Mouse (Mus musculus) kidney, adult 2 months (tissue): ENCODE results near the gene Zdhhc11. TPM values are rescaled to one million over a fixed set of nuclear protein-coding genes. Genes with fewer than 3 reads are reported as not detected.

Experiments
- DNase-seq: peaks from one replicate; pipeline ENCODE4 v3.0.0; 2021
- H3K27ac ChIP-seq: fragments of 200-500 bp; 2 replicates; pipeline ENCODE4 v1.5.1; 2012; ENCODE audit warnings: low read depth, low read length, control low read depth, inconsistent platforms; ENCODE audit not compliant: insufficient read depth
- H3K27me3 ChIP-seq: fragments of 200-500 bp; replicated peaks from 2 replicates; pipeline ENCODE4 v1.6.1; 2012; ENCODE audit warnings: mild to moderate bottlenecking, moderate library complexity, low read length, inconsistent platforms; ENCODE audit not compliant: control insufficient read depth, insufficient read depth
- H3K36me3 ChIP-seq: fragments of 200-500 bp; 2 replicates; pipeline ENCODE4 v1.6.1; 2012; ENCODE audit warnings: mild to moderate bottlenecking, moderate library complexity, low read length, inconsistent platforms; ENCODE audit not compliant: control insufficient read depth, insufficient read depth
- H3K4me1 ChIP-seq: fragments of 200-500 bp; 2 replicates; pipeline ENCODE4 v1.6.1; 2011; ENCODE audit warnings: low read length; ENCODE audit not compliant: control insufficient read depth, insufficient read depth
- H3K4me3 ChIP-seq: fragments of 200-500 bp; 2 replicates; pipeline ENCODE4 v1.5.1; 2011; ENCODE audit warnings: mild to moderate bottlenecking, low read depth, low read length, control low read depth; ENCODE audit not compliant: insufficient read depth
- CTCF ChIP-seq: fragments of 200-500 bp; conservative IDR thresholded peaks from 2 replicates; pipeline ENCODE4 v1.5.1; 2011; ENCODE audit warnings: low read depth, mild to moderate bottlenecking, control low read depth, low read length, moderate library complexity, mixed read lengths; ENCODE audit not compliant: insufficient read depth, insufficient read length
- POLR2A ChIP-seq: fragments of 200-500 bp; IDR thresholded peaks from one replicate; pipeline ENCODE4 v1.6.1; 2011; ENCODE audit warnings: low read depth, low read length, control low read depth
- WGBS: fragments of 180-500 bp; shearing (Covaris S2); methylation state at CpG from one replicate; pipeline ENCODE4 v1.1.7; 2018; 5-methylcytosine and 5-hydroxymethylcytosine counted together
- polyA plus RNA-seq: library from polyadenylated mRNA; depleted of rRNA; stranded (reverse); fragments of >200 nt; gene quantifications from 2 replicates; pipeline ENCODE4 v1.2.3, GENCODE M21; 2012; rRNA removed

Gene Zdhhc11
- not detected in 2 replicates for polyA plus RNA-seq

GRCm38 (mm10) chr13:73963551-73963950 is at the start of gene Zdhhc11:
Gene Zdhhc11, plus strand, starts transcription at chr13:73963851.
- Histone ChIP-seq H3K4me3 (no peak within 1 kb of the TSS), H3K36me3 (peaks cover 2% of the 10 kb centered on the region), H3K27me3 (no peaks in the 10 kb centered on the region), H3K4me1 (no peaks in the 10 kb centered on the region), H3K27ac (no peak within 1 kb of the TSS)
- TF ChIP-seq CTCF (no peak), POLR2A (no peak)
- WGBS, result 77% methylated on average over 5 of the region's 5 CpGs
- DNase-seq, result no peak

GRCm38 (mm10) chr13:73932201-73932600 is 31.4 kb upstream of the Zdhhc11 start:
- 86% methylated on average over 10 of the region's 10 CpGs for whole genome bisulfite sequencing
- Histone ChIP-seq H3K4me3 (no peak overlapping the region), H3K27ac (no peak overlapping the region), H3K4me1 (0 out of 2 replicates have a peak, but pooled peaks cover 2% of the 10 kb centered on the region), H3K36me3 (no peaks in the 10 kb centered on the region), H3K27me3 (no peaks in the 10 kb centered on the region)
- TF ChIP-seq CTCF (no peak), POLR2A (no peak)
- DNase-seq, result no peak

- H3K27me3 ChIP-seq, result no peaks in the 10 kb centered on the region
- no peaks in the 10 kb centered on the region for H3K36me3 ChIP-seq
- DNase-seq, result no peak
- no peak overlapping the region for H3K27ac ChIP-seq
- 14% methylated on average over 5 of the region's 5 CpGs for WGBS
- H3K4me3 ChIP-seq, result peak overlapping the region; percentile 96
- no peak for TF ChIP-seq POLR2A
- no peak for TF ChIP-seq CTCF
- H3K4me1 ChIP-seq, result 0 out of 2 replicates have a peak, but pooled peaks cover 7% of the 10 kb centered on the region
These were observed 26.7 kb upstream of the Zdhhc11 start for GRCm38 (mm10) chr13:73936938-73937320.

- no peaks in the 10 kb centered on the region for H3K36me3 ChIP-seq
- H3K27me3 ChIP-seq, result no peaks in the 10 kb centered on the region
- WGBS, result 2% methylated on average over 81 of the region's 82 CpGs
- TF ChIP-seq CTCF, result no peak
- peak; percentile 23 for TF ChIP-seq POLR2A
- peak; percentile 94 for DNase-seq
- H3K4me3 ChIP-seq, result peak within 1 kb of the TSS; percentile 96
- H3K4me1 ChIP-seq, result 0 out of 2 replicates have a peak, but pooled peaks cover 7% of the 10 kb centered on the region
- peak within 1 kb of the TSS; percentile 93 for H3K27ac ChIP-seq
These were observed 26.1 kb upstream of the Zdhhc11 start, which contains the start of the genes Trip13 and Brd9 for GRCm38 (mm10) chr13:73937321-73938176. Gene Trip13, minus strand, starts transcription at chr13:73937784. Gene Brd9, plus strand, starts transcription at chr13:73937811.

- Histone ChIP-seq H3K27me3 (no peaks in the 10 kb centered on the region), H3K4me1 (0 out of 2 replicates have a peak, but pooled peaks cover 7% of the 10 kb centered on the region), H3K36me3 (no peaks in the 10 kb centered on the region), H3K4me3 (peak overlapping the region; percentile 96), H3K27ac (no peak overlapping the region)
- 17% methylated on average over 13 of the region's 13 CpGs for WGBS
- TF ChIP-seq CTCF (no peak), POLR2A (no peak)
- DNase-seq, result no peak
These were observed 25.5 kb upstream of the Zdhhc11 start for GRCm38 (mm10) chr13:73938177-73938560.

GRCm38 (mm10) chr13:73939101-73939500 is 24.6 kb upstream of the Zdhhc11 start:
- WGBS, result 96% methylated on average over 5 of the region's 5 CpGs
- no peaks in the 10 kb centered on the region for H3K27me3 ChIP-seq
- no peak overlapping the region for H3K27ac ChIP-seq
- TF ChIP-seq POLR2A, result no peak
- no peak for TF ChIP-seq CTCF
- H3K4me1 ChIP-seq, result 0 out of 2 replicates have a peak, but pooled peaks cover 7% of the 10 kb centered on the region
- H3K4me3 ChIP-seq, result no peak overlapping the region
- DNase-seq, result no peak
- H3K36me3 ChIP-seq, result no peaks in the 10 kb centered on the region

GRCm38 (mm10) chr13:73944606-73945005 is 19.0 kb upstream of the Zdhhc11 start:
- H3K4me1 ChIP-seq, result no peaks in the 10 kb centered on the region
- TF ChIP-seq POLR2A (no peak), CTCF (no peak)
- DNase-seq, result no peak
- H3K27ac ChIP-seq, result no peak overlapping the region
- H3K27me3 ChIP-seq, result no peaks in the 10 kb centered on the region
- H3K36me3 ChIP-seq, result peaks cover 2% of the 10 kb centered on the region; the same call in 1 of the 2 replicates
- 96% methylated on average over 9 of the region's 9 CpGs for WGBS
- H3K4me3 ChIP-seq, result no peak overlapping the region
